Mouse (Mus musculus): Measurements from ENCODE around the gene Sema4d. TPM values are rescaled to one million over a fixed set of nuclear protein-coding genes. Genes with fewer than 3 reads are reported as not detected.

Sema4d gene
- total and polyA plus RNA-seq, 2 experiments from 2014 or later, result 13.7 to 33.1 TPM

- no peaks in the 10 kb centered on the region for H3K9me3 ChIP-seq (ENCODE audit: low read length)
- H3K27me3 ChIP-seq (ENCODE audit: insufficient read depth, low read length), result no peaks in the 10 kb centered on the region
- no peak for TF ChIP-seq CTCF (IDR thresholded peaks at IDR 0.05; ENCODE audit: low read depth)
- 73% methylated on average over 8 of the region's 8 CpGs for WGBS
- H3K4me1 ChIP-seq (ENCODE audit: insufficient read depth, low read length), result no peaks in the 10 kb centered on the region
- DNase-seq (ENCODE audit: low spot score) (peak; percentile 47), ATAC-seq (peak; percentile 48; the same call in 1 of the 2 replicates)
- peaks cover 13% of the 10 kb centered on the region; the same call in 1 of the 2 replicates for H3K36me3 ChIP-seq (ENCODE audit: insufficient read depth, low read length)
- H3K4me2 ChIP-seq (ENCODE audit: low read depth, low read length), result no peak overlapping the region
- H3K27ac ChIP-seq, result no peak overlapping the region
- H3K9ac ChIP-seq (replicated peaks; ENCODE audit: low read length), result no peak overlapping the region
- no peak overlapping the region for H3K4me3 ChIP-seq (ENCODE audit: low read length)
Measured at GRCm38 (mm10) chr13:51716350-51717263, 76.9 kb downstream of the Sema4d start.

DNA sequence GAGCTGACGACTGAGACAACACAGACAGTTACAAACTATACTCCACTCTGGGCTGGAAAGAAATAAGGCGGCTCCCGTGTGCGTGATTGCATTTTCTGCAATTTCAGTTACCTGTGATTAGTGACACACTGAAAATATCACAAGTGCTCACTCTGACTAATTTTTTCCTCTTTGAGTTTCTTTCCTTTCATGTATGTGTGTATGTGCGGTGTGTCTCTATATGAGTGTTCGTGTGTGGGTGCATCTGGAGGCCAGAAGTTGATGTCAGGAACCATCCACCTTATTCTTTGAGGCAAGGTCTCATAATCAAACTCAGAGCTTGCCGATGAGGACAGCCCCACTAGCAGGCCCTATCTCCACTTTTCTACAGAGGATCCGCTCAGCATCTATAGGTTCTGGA lies 81.5 kb downstream of the Sema4d start:
- ATAC-seq, result no peak
- H3K4me3 ChIP-seq (ENCODE audit: low read length), result no peak overlapping the region
- H3K4me2 ChIP-seq (ENCODE audit: low read depth, low read length), result no peak overlapping the region
- TF ChIP-seq CTCF (IDR thresholded peaks at IDR 0.05; ENCODE audit: low read depth), result no peak
- no peak overlapping the region for H3K9ac ChIP-seq (replicated peaks; ENCODE audit: low read length)
- no peaks in the 10 kb centered on the region for H3K4me1 ChIP-seq (ENCODE audit: insufficient read depth, low read length)
- H3K36me3 ChIP-seq (ENCODE audit: insufficient read depth, low read length), result peaks cover 21% of the 10 kb centered on the region; the same call in 1 of the 2 replicates
- H3K27me3 ChIP-seq (ENCODE audit: insufficient read depth, low read length), result no peaks in the 10 kb centered on the region
- no peaks in the 10 kb centered on the region for H3K9me3 ChIP-seq (ENCODE audit: low read length)
- no peak for DNase-seq (ENCODE audit: low spot score)
- 94% methylated on average over 8 of the region's 8 CpGs for WGBS
- H3K27ac ChIP-seq, result no peak overlapping the region

- no peak for DNase-seq (ENCODE audit: low spot score)
- ATAC-seq, result no peak
- Histone ChIP-seq H3K27me3 (ENCODE audit: insufficient read depth, low read length) (no peaks in the 10 kb centered on the region), H3K4me2 (ENCODE audit: low read depth, low read length) (no peak overlapping the region), H3K4me1 (ENCODE audit: insufficient read depth, low read length) (no peaks in the 10 kb centered on the region), H3K36me3 (ENCODE audit: insufficient read depth, low read length) (peaks cover 21% of the 10 kb centered on the region; the same call in 1 of the 2 replicates), H3K27ac (no peak overlapping the region), H3K4me3 (ENCODE audit: low read length) (no peak overlapping the region), H3K9me3 (ENCODE audit: low read length) (no peaks in the 10 kb centered on the region), H3K9ac (replicated peaks; ENCODE audit: low read length) (no peak overlapping the region)
- 47% methylated on average over 7 of the region's 7 CpGs for WGBS
- TF ChIP-seq CTCF (IDR thresholded peaks at IDR 0.05; ENCODE audit: low read depth), result no peak
Measured at GRCm38 (mm10) chr13:51710738-51711137, 82.8 kb downstream of the Sema4d start.

DNA sequence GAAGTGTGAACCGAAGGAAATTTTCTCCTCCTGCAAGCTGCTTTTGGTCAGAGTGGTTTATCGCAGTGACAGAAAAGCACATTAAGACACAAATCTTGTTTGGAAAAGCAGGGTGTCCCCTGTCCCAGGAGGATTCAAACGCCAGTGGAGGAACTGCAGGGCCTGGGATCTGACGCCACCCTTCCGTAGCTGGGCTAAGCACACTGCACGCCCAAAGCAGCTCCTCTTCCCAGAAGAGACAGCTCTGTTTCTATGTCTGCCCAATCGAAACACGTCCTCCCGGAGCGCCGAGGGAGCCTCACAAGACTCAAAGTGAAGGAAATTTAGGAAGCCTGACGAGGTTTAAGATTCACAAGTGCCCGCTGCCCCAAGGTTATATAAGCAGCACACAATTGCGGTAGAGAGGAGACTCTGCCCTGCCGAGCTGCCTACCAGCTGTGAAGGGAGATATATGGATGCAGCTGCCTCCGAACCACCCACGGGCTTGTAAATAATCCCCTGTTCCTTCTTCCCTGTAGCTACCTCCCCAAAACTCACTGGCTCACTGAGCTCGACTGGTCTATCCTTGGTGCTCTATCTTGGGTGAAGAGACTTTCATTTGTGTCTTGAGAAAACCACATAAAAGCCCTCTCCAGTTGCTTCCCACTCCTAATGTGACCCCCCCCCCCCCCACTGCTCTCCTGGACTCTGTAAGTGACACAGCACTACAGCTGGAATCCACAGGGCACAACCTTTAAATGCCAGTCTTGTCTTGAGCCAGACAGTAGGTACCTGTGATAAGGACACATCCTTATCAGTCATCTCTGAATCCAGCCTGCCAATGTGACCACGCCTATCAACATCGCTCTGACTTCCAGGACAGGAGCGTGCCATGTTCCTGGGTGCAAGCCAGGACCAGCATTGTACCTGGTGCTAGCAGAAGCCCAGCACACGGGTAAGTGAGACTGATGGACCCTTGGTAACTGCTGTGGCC lies 87.4 kb downstream of the Sema4d start:
- no peaks in the 10 kb centered on the region for H3K27me3 ChIP-seq (ENCODE audit: insufficient read depth, low read length)
- ATAC-seq (no peak), DNase-seq (ENCODE audit: low spot score) (no peak)
- H3K4me3 ChIP-seq (ENCODE audit: low read length), result no peak overlapping the region
- WGBS, result 71% methylated on average over 22 of the region's 22 CpGs
- peaks cover 18% of the 10 kb centered on the region for H3K36me3 ChIP-seq (ENCODE audit: insufficient read depth, low read length)
- no peaks in the 10 kb centered on the region for H3K9me3 ChIP-seq (ENCODE audit: low read length)
- H3K4me1 ChIP-seq (ENCODE audit: insufficient read depth, low read length), result no peaks in the 10 kb centered on the region
- H3K4me2 ChIP-seq (ENCODE audit: low read depth, low read length), result no peak overlapping the region
- H3K9ac ChIP-seq (replicated peaks; ENCODE audit: low read length), result no peak overlapping the region
- TF ChIP-seq CTCF (IDR thresholded peaks at IDR 0.05; ENCODE audit: low read depth), result no peak
- no peak overlapping the region for H3K27ac ChIP-seq

- Histone ChIP-seq H3K27me3 (ENCODE audit: insufficient read depth, low read length) (no peaks in the 10 kb centered on the region), H3K4me2 (ENCODE audit: low read depth, low read length) (no peak overlapping the region), H3K9ac (replicated peaks; ENCODE audit: low read length) (no peak overlapping the region), H3K4me3 (ENCODE audit: low read length) (no peak overlapping the region), H3K9me3 (ENCODE audit: low read length) (no peaks in the 10 kb centered on the region), H3K4me1 (ENCODE audit: insufficient read depth, low read length) (no peaks in the 10 kb centered on the region), H3K27ac (no peak overlapping the region), H3K36me3 (ENCODE audit: insufficient read depth, low read length) (peaks cover 16% of the 10 kb centered on the region)
- no peak for TF ChIP-seq CTCF (IDR thresholded peaks at IDR 0.05; ENCODE audit: low read depth)
- DNase-seq (ENCODE audit: low spot score) (no peak), ATAC-seq (no peak)
- WGBS, result 76% methylated on average over 5 of the region's 5 CpGs
Measured at GRCm38 (mm10) chr13:51703893-51704292, 89.7 kb downstream of the Sema4d start.

DNA sequence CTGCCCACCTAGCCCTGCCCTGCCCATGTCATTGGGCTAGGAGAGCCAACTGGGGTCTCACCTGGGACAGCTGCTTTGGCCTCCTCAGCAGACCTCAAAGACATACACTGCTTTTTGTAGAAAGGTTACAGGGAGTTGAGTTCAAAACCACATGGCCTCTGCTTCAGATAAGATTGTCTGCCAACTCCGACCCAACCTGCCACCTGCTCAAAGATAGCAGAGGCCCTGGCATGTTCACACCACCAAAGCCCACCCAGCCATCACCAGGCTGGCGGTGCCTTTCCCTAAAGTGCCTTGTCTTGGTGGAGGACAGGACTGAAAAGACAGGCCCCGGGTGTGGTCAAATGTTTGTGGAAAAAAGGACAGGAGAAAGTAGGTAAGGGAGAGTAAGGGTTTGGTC lies 95.2 kb downstream of the Sema4d start:
- Histone ChIP-seq H3K4me2 (ENCODE audit: low read depth, low read length) (no peak overlapping the region), H3K27ac (no peak overlapping the region), H3K4me1 (ENCODE audit: insufficient read depth, low read length) (no peaks in the 10 kb centered on the region), H3K9ac (replicated peaks; ENCODE audit: low read length) (no peak overlapping the region), H3K27me3 (ENCODE audit: insufficient read depth, low read length) (no peaks in the 10 kb centered on the region), H3K9me3 (ENCODE audit: low read length) (no peaks in the 10 kb centered on the region), H3K4me3 (ENCODE audit: low read length) (no peak overlapping the region), H3K36me3 (ENCODE audit: insufficient read depth, low read length) (peaks cover 10% of the 10 kb centered on the region; the same call in 1 of the 2 replicates)
- no peak for DNase-seq (ENCODE audit: low spot score)
- no peak for TF ChIP-seq CTCF (IDR thresholded peaks at IDR 0.05; ENCODE audit: low read depth)
- 94% methylated on average over 3 of the region's 3 CpGs for whole genome bisulfite sequencing
- no peak for ATAC-seq

All from hindbrain, postnatal 0 days (tissue).